Mouse (Mus musculus): ENCODE data around the gene Irf1. TPM values are rescaled to one million over a fixed set of nuclear protein-coding genes. Genes with fewer than 3 reads are reported as not detected.

Gene Irf1
- polyA plus RNA-seq, 1 experiment from 2014 or later, result 2.5 TPM

GRCm38 (mm10) chr11:53758791-53759351 lies 10.9 kb upstream of the Irf1 start:
- WGBS, result 39% methylated on average over 6 of the region's 6 CpGs
- Histone ChIP-seq H3K9me3 (ENCODE audit: control insufficient read depth, low read length) (no peaks in the 10 kb centered on the region), H3K4me3 (replicated peaks; ENCODE audit: low read length) (no peak overlapping the region), H3K9ac (replicated peaks; ENCODE audit: low read depth, low read length) (no peak overlapping the region), H3K27ac (ENCODE audit: low read length) (no peak overlapping the region), H3K4me1 (replicated peaks; ENCODE audit: control insufficient read depth, insufficient read depth, low read length) (peaks cover 20% of the 10 kb centered on the region), H3K36me3 (ENCODE audit: control insufficient read depth, insufficient read depth) (no peaks in the 10 kb centered on the region), H3K4me2 (ENCODE audit: low read length) (no peak overlapping the region), H3K27me3 (replicated peaks; ENCODE audit: control insufficient read depth, insufficient read depth, low read length) (peaks cover 7% of the 10 kb centered on the region; the same call in 1 of the 2 replicates)
- no peak for ATAC-seq

GRCm38 (mm10) chr11:53759545-53760406 lies 10.0 kb upstream of the Irf1 start:
- 6% methylated on average over 22 of the region's 22 CpGs for WGBS
- peaks cover 7% of the 10 kb centered on the region; the same call in 1 of the 2 replicates for H3K27me3 ChIP-seq (replicated peaks; ENCODE audit: control insufficient read depth, insufficient read depth, low read length)
- H3K9ac ChIP-seq (replicated peaks; ENCODE audit: low read depth, low read length), result no peak overlapping the region
- H3K27ac ChIP-seq (ENCODE audit: low read length), result no peak overlapping the region
- H3K4me2 ChIP-seq (ENCODE audit: low read length), result no peak overlapping the region
- no peak overlapping the region for H3K4me3 ChIP-seq (replicated peaks; ENCODE audit: low read length)
- H3K4me1 ChIP-seq (replicated peaks; ENCODE audit: control insufficient read depth, insufficient read depth, low read length), result peaks cover 22% of the 10 kb centered on the region
- no peaks in the 10 kb centered on the region for H3K36me3 ChIP-seq (ENCODE audit: control insufficient read depth, insufficient read depth)
- no peaks in the 10 kb centered on the region for H3K9me3 ChIP-seq (ENCODE audit: control insufficient read depth, low read length)
- ATAC-seq, result no peak

GRCm38 (mm10) chr11:53761284-53761683 lies 8.5 kb upstream of the Irf1 start:
- H3K4me3 ChIP-seq (replicated peaks; ENCODE audit: low read length), result no peak overlapping the region
- no peak overlapping the region for H3K27ac ChIP-seq (ENCODE audit: low read length)
- no peak overlapping the region for H3K4me2 ChIP-seq (ENCODE audit: low read length)
- 77% methylated on average over 5 of the region's 5 CpGs for WGBS
- H3K9ac ChIP-seq (replicated peaks; ENCODE audit: low read depth, low read length), result no peak overlapping the region
- H3K36me3 ChIP-seq (ENCODE audit: control insufficient read depth, insufficient read depth), result no peaks in the 10 kb centered on the region
- ATAC-seq, result no peak
- H3K4me1 ChIP-seq (replicated peaks; ENCODE audit: control insufficient read depth, insufficient read depth, low read length), result peaks cover 22% of the 10 kb centered on the region
- H3K9me3 ChIP-seq (ENCODE audit: control insufficient read depth, low read length), result no peaks in the 10 kb centered on the region
- peaks cover 7% of the 10 kb centered on the region; the same call in 1 of the 2 replicates for H3K27me3 ChIP-seq (replicated peaks; ENCODE audit: control insufficient read depth, insufficient read depth, low read length)

DNA sequence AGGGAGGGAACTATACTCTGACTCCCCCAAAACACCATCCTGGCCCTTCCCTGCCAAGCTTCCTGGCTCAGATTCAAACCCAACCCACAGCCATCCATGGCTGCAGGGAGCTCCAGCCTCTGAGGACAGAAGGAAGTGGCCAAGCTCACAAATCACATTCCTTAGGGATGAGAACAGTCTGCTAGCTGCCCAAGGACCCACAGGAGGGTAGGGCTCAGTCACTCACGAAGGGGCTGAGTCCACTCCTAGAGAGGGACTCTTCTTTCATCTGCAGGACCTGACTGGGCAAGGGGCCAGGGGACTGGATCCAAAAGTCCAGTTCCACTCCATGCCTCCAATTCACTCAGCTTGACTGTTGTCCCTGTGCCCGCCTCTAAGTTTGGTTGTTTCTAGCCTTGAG lies 8.0 kb upstream of the Irf1 start:
- Histone ChIP-seq H3K9me3 (ENCODE audit: control insufficient read depth, low read length) (no peaks in the 10 kb centered on the region), H3K9ac (replicated peaks; ENCODE audit: low read depth, low read length) (no peak overlapping the region), H3K27me3 (replicated peaks; ENCODE audit: control insufficient read depth, insufficient read depth, low read length) (peaks cover 7% of the 10 kb centered on the region; the same call in 1 of the 2 replicates), H3K27ac (ENCODE audit: low read length) (0 out of 2 replicates have a peak overlapping the region, but pooled peaks have one; percentile 14), H3K36me3 (ENCODE audit: control insufficient read depth, insufficient read depth) (no peaks in the 10 kb centered on the region), H3K4me1 (replicated peaks; ENCODE audit: control insufficient read depth, insufficient read depth, low read length) (peaks cover 22% of the 10 kb centered on the region), H3K4me3 (replicated peaks; ENCODE audit: low read length) (no peak overlapping the region), H3K4me2 (ENCODE audit: low read length) (no peak overlapping the region)
- 49% methylated on average over 2 of the region's 2 CpGs for WGBS
- ATAC-seq, result no peak

- no peak for ATAC-seq
- peaks cover 22% of the 10 kb centered on the region for H3K4me1 ChIP-seq (replicated peaks; ENCODE audit: control insufficient read depth, insufficient read depth, low read length)
- WGBS, result 63% methylated on average over 2 of the region's 2 CpGs
- H3K9me3 ChIP-seq (ENCODE audit: control insufficient read depth, low read length), result no peaks in the 10 kb centered on the region
- no peak overlapping the region for H3K4me3 ChIP-seq (replicated peaks; ENCODE audit: low read length)
- no peaks in the 10 kb centered on the region for H3K36me3 ChIP-seq (ENCODE audit: control insufficient read depth, insufficient read depth)
- H3K27me3 ChIP-seq (replicated peaks; ENCODE audit: control insufficient read depth, insufficient read depth, low read length), result peaks cover 7% of the 10 kb centered on the region; the same call in 1 of the 2 replicates
- no peak overlapping the region for H3K27ac ChIP-seq (ENCODE audit: low read length)
- H3K9ac ChIP-seq (replicated peaks; ENCODE audit: low read depth, low read length), result no peak overlapping the region
- H3K4me2 ChIP-seq (ENCODE audit: low read length), result peak overlapping the region; percentile 70
Measured at GRCm38 (mm10) chr11:53762426-53762825, 7.4 kb upstream of the Irf1 start.

- Histone ChIP-seq H3K4me1 (replicated peaks; ENCODE audit: control insufficient read depth, insufficient read depth, low read length) (peaks cover 22% of the 10 kb centered on the region), H3K27me3 (replicated peaks; ENCODE audit: control insufficient read depth, insufficient read depth, low read length) (peaks cover 7% of the 10 kb centered on the region; the same call in 1 of the 2 replicates), H3K9ac (replicated peaks; ENCODE audit: low read depth, low read length) (no peak overlapping the region; the same call in 1 of the 2 replicates), H3K4me3 (replicated peaks; ENCODE audit: low read length) (peak overlapping the region; percentile 34), H3K27ac (ENCODE audit: low read length) (no peak overlapping the region), H3K36me3 (ENCODE audit: control insufficient read depth, insufficient read depth) (no peaks in the 10 kb centered on the region), H3K9me3 (ENCODE audit: control insufficient read depth, low read length) (no peaks in the 10 kb centered on the region), H3K4me2 (ENCODE audit: low read length) (peak overlapping the region; percentile 70)
- ATAC-seq, result peak; percentile 11; the same call in 1 of the 2 replicates
- WGBS, result 7% methylated on average over 23 of the region's 23 CpGs
Measured at GRCm38 (mm10) chr11:53762827-53763495, 6.9 kb upstream of the Irf1 start.

DNA sequence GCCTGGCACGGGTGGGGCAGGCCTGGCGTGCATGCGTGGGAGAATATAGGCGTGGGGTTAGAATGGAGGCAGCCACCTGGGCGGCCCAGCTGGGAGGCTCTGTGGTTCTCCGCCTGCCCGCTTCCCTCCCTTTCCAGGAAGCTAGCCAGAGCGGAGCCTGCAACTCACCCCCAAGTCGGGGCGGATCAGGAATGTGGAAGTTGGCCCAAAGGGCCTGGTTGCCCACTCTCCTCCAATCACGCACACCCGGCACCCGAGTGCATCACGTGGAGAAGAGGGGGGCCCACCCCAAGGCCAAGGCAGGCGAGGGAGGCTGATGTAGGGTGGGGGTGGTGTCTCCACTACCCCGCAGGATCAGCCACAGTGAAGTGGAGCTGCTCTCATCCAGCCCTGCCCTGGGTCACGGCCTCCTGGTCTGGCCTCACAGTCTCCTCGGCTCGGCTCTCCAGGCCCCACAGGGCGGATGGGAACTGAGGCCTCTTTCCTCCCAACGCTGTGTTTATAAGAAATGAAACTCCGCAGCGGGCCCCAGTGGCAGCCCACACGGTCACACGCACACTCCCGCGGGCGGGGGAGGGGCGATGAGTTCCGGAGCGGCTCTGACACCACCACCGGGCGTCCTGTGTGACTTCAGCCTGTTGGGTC lies 6.2 kb upstream of the Irf1 start:
- Histone ChIP-seq H3K9me3 (ENCODE audit: control insufficient read depth, low read length) (no peaks in the 10 kb centered on the region), H3K27me3 (replicated peaks; ENCODE audit: control insufficient read depth, insufficient read depth, low read length) (peaks cover 7% of the 10 kb centered on the region; the same call in 1 of the 2 replicates), H3K4me2 (ENCODE audit: low read length) (peak overlapping the region; percentile 70), H3K27ac (ENCODE audit: low read length) (0 out of 2 replicates have a peak overlapping the region, but pooled peaks have one; percentile 29), H3K4me3 (replicated peaks; ENCODE audit: low read length) (peak overlapping the region; percentile 34), H3K36me3 (ENCODE audit: control insufficient read depth, insufficient read depth) (no peaks in the 10 kb centered on the region), H3K9ac (replicated peaks; ENCODE audit: low read depth, low read length) (peak overlapping the region; percentile 55), H3K4me1 (replicated peaks; ENCODE audit: control insufficient read depth, insufficient read depth, low read length) (peaks cover 22% of the 10 kb centered on the region)
- under 1% methylated on average over 33 of the region's 33 CpGs for whole genome bisulfite sequencing
- peak; percentile 68 for ATAC-seq

- no peak for ATAC-seq
- Histone ChIP-seq H3K36me3 (ENCODE audit: control insufficient read depth, insufficient read depth) (no peaks in the 10 kb centered on the region), H3K4me3 (replicated peaks; ENCODE audit: low read length) (no peak overlapping the region), H3K4me2 (ENCODE audit: low read length) (no peak overlapping the region), H3K9ac (replicated peaks; ENCODE audit: low read depth, low read length) (no peak overlapping the region), H3K27me3 (replicated peaks; ENCODE audit: control insufficient read depth, insufficient read depth, low read length) (peaks cover 14% of the 10 kb centered on the region; the same call in 1 of the 2 replicates), H3K4me1 (replicated peaks; ENCODE audit: control insufficient read depth, insufficient read depth, low read length) (peaks cover 22% of the 10 kb centered on the region), H3K9me3 (ENCODE audit: control insufficient read depth, low read length) (no peaks in the 10 kb centered on the region), H3K27ac (ENCODE audit: low read length) (no peak overlapping the region)
- WGBS, result 46% methylated on average over 5 of the region's 5 CpGs
Measured at GRCm38 (mm10) chr11:53764581-53764980, 5.2 kb upstream of the Irf1 start.
